Mouse (Mus musculus) embryo, embryonic 11.5 days (tissue): Measurements from ENCODE around the gene Olfr1302.

Experiments used
- DNase-seq: peaks from one replicate; pipeline ENCODE4 v3.0.0-alpha.2; 2012; ENCODE audit warnings: low read depth, low spot score

Gene Olfr1302

GRCm38 (mm10) chr2:111777129-111777528, at the start of gene Olfr1302:
Gene Olfr1302 (plus strand): TSS chr2:111777429.
- DNase-seq, result no peak

DNA sequence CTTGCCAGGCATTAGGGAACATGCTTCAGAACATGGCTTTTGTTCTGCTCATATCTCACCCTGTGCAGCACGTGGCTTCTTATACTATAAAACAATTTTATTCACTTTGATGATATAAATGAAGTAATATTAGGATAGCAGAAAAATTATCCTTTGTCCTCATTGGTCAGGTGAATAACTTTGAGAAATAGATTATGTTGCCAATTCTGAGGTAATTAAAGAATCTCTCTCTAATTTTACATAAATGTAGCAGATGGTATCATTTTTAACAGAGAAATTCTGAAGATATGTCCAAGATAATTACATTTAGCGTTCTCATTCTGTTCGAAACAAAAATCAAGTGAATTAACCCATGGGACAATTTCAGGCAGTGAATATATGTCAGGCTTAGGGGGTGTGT, 26.5 kb upstream of the Olfr1302 start, which contains the start of gene Olfr1301:
Gene Olfr1301, plus strand, starts transcription at position 301 of the 400 bp plus-strand sequence.
- DNase-seq, result no peak

GRCm38 (mm10) chr2:111812936-111813335, 35.7 kb downstream of the Olfr1302 start:
- DNase-seq, result no peak

GRCm38 (mm10) chr2:111820240-111820639, 43.0 kb downstream of the Olfr1302 start, which contains the start of gene Olfr1303:
Gene Olfr1303 (minus strand): TSS chr2:111820340.
- DNase-seq, result no peak
